Mouse (Mus musculus): Measurements from ENCODE around the gene Lfng. TPM values are rescaled to one million over a fixed set of nuclear protein-coding genes. Genes with fewer than 3 reads are reported as not detected.
A peak's percentile ranks its signal among the peaks of the same experiment; 100 is the strongest.

Gene Lfng
- polyA plus RNA-seq, 1 experiment from 2014 or later: 38.9 TPM

- peaks cover 43% of the 10 kb centered on the region for H3K4me1 ChIP-seq (ENCODE audit: insufficient read depth, low read length)
- no peaks in the 10 kb centered on the region for H3K27me3 ChIP-seq (ENCODE audit: insufficient read depth, low read length)
- no peaks in the 10 kb centered on the region for H3K9me3 ChIP-seq (ENCODE audit: low read length)
- H3K36me3 ChIP-seq (ENCODE audit: insufficient read depth, low read length): peaks cover 3% of the 10 kb centered on the region
- 5% methylated on average over 24 of the region's 26 CpGs for WGBS
- peak overlapping the region; percentile 72 for H3K9ac ChIP-seq (replicated peaks; ENCODE audit: low read length)
- H3K27ac ChIP-seq (ENCODE audit: low read length): peak overlapping the region; percentile 61; the same call in 1 of the 2 replicates
- peak overlapping the region; percentile 88 for H3K4me3 ChIP-seq (ENCODE audit: low read length)
- H3K4me2 ChIP-seq (replicated peaks; ENCODE audit: low read depth, low read length): peak overlapping the region; percentile 75
- peak; percentile 95 for ATAC-seq (ENCODE audit: low FRiP score, low TSS enrichment)
Observed at GRCm38 (mm10) chr5:140649101-140649667, 42.1 kb downstream of the Lfng start.

- no peaks in the 10 kb centered on the region for H3K27me3 ChIP-seq (ENCODE audit: insufficient read depth, low read length)
- H3K4me3 ChIP-seq (ENCODE audit: low read length): no peak overlapping the region
- peaks cover 39% of the 10 kb centered on the region for H3K4me1 ChIP-seq (ENCODE audit: insufficient read depth, low read length)
- no peaks in the 10 kb centered on the region for H3K9me3 ChIP-seq (ENCODE audit: low read length)
- H3K36me3 ChIP-seq (ENCODE audit: insufficient read depth, low read length): no peaks in the 10 kb centered on the region
- WGBS: 58% methylated on average over 7 of the region's 7 CpGs
- H3K4me2 ChIP-seq (replicated peaks; ENCODE audit: low read depth, low read length): peak overlapping the region; percentile 75; the same call in 1 of the 2 replicates
- ATAC-seq (ENCODE audit: low FRiP score, low TSS enrichment): no peak
- peak overlapping the region; percentile 72; the same call in 1 of the 2 replicates for H3K9ac ChIP-seq (replicated peaks; ENCODE audit: low read length)
- H3K27ac ChIP-seq (ENCODE audit: low read length): no peak overlapping the region
Observed at GRCm38 (mm10) chr5:140649881-140650414, 42.8 kb downstream of the Lfng start.

GRCm38 (mm10) chr5:140651231-140651630 is 44.1 kb downstream of the Lfng start:
- Histone ChIP-seq H3K27me3 (ENCODE audit: insufficient read depth, low read length) (no peaks in the 10 kb centered on the region), H3K27ac (ENCODE audit: low read length) (no peak overlapping the region), H3K4me3 (ENCODE audit: low read length) (no peak overlapping the region), H3K9me3 (ENCODE audit: low read length) (no peaks in the 10 kb centered on the region), H3K36me3 (ENCODE audit: insufficient read depth, low read length) (no peaks in the 10 kb centered on the region), H3K9ac (replicated peaks; ENCODE audit: low read length) (no peak overlapping the region), H3K4me2 (replicated peaks; ENCODE audit: low read depth, low read length) (no peak overlapping the region), H3K4me1 (ENCODE audit: insufficient read depth, low read length) (peaks cover 29% of the 10 kb centered on the region)
- no peak for ATAC-seq (ENCODE audit: low FRiP score, low TSS enrichment)
- 82% methylated on average over 11 of the region's 11 CpGs for WGBS

GRCm38 (mm10) chr5:140652587-140652986 is 45.5 kb downstream of the Lfng start:
- Histone ChIP-seq H3K27me3 (ENCODE audit: insufficient read depth, low read length) (no peaks in the 10 kb centered on the region), H3K9me3 (ENCODE audit: low read length) (no peaks in the 10 kb centered on the region), H3K4me2 (replicated peaks; ENCODE audit: low read depth, low read length) (no peak overlapping the region), H3K4me1 (ENCODE audit: insufficient read depth, low read length) (peaks cover 16% of the 10 kb centered on the region), H3K9ac (replicated peaks; ENCODE audit: low read length) (no peak overlapping the region), H3K36me3 (ENCODE audit: insufficient read depth, low read length) (no peaks in the 10 kb centered on the region), H3K27ac (ENCODE audit: low read length) (no peak overlapping the region), H3K4me3 (ENCODE audit: low read length) (no peak overlapping the region)
- 57% methylated on average over 7 of the region's 7 CpGs for WGBS
- no peak for ATAC-seq (ENCODE audit: low FRiP score, low TSS enrichment)

- H3K4me2 ChIP-seq (replicated peaks; ENCODE audit: low read depth, low read length): no peak overlapping the region
- H3K4me3 ChIP-seq (ENCODE audit: low read length): no peak overlapping the region
- H3K4me1 ChIP-seq (ENCODE audit: insufficient read depth, low read length): peaks cover 9% of the 10 kb centered on the region
- H3K27ac ChIP-seq (ENCODE audit: low read length): no peak overlapping the region
- H3K9me3 ChIP-seq (ENCODE audit: low read length): no peaks in the 10 kb centered on the region
- no peaks in the 10 kb centered on the region for H3K36me3 ChIP-seq (ENCODE audit: insufficient read depth, low read length)
- WGBS: 66% methylated on average over 15 of the region's 15 CpGs
- no peak overlapping the region for H3K9ac ChIP-seq (replicated peaks; ENCODE audit: low read length)
- ATAC-seq (ENCODE audit: low FRiP score, low TSS enrichment): no peak
- no peaks in the 10 kb centered on the region for H3K27me3 ChIP-seq (ENCODE audit: insufficient read depth, low read length)
Observed at GRCm38 (mm10) chr5:140654096-140654845, 47.2 kb downstream of the Lfng start.

- no peaks in the 10 kb centered on the region for H3K9me3 ChIP-seq (ENCODE audit: low read length)
- no peak overlapping the region for H3K4me3 ChIP-seq (ENCODE audit: low read length)
- ATAC-seq (ENCODE audit: low FRiP score, low TSS enrichment): no peak
- H3K27ac ChIP-seq (ENCODE audit: low read length): no peak overlapping the region
- no peak overlapping the region for H3K4me2 ChIP-seq (replicated peaks; ENCODE audit: low read depth, low read length)
- no peaks in the 10 kb centered on the region for H3K27me3 ChIP-seq (ENCODE audit: insufficient read depth, low read length)
- whole genome bisulfite sequencing: 42% methylated on average over 16 of the region's 16 CpGs
- 0 out of 2 replicates have a peak overlapping the region, but pooled peaks have one; percentile 2 for H3K9ac ChIP-seq (replicated peaks; ENCODE audit: low read length)
- H3K36me3 ChIP-seq (ENCODE audit: insufficient read depth, low read length): no peaks in the 10 kb centered on the region
- H3K4me1 ChIP-seq (ENCODE audit: insufficient read depth, low read length): peaks cover 20% of the 10 kb centered on the region
Observed at GRCm38 (mm10) chr5:140659607-140660272, 52.6 kb downstream of the Lfng start.

- Histone ChIP-seq H3K4me3 (ENCODE audit: low read length) (no peak overlapping the region), H3K27ac (ENCODE audit: low read length) (no peak overlapping the region), H3K4me2 (replicated peaks; ENCODE audit: low read depth, low read length) (no peak overlapping the region), H3K4me1 (ENCODE audit: insufficient read depth, low read length) (peaks cover 20% of the 10 kb centered on the region), H3K36me3 (ENCODE audit: insufficient read depth, low read length) (peaks cover under 1% of the 10 kb centered on the region; the same call in 1 of the 2 replicates), H3K9me3 (ENCODE audit: low read length) (no peaks in the 10 kb centered on the region), H3K9ac (replicated peaks; ENCODE audit: low read length) (no peak overlapping the region), H3K27me3 (ENCODE audit: insufficient read depth, low read length) (no peaks in the 10 kb centered on the region)
- no peak for ATAC-seq (ENCODE audit: low FRiP score, low TSS enrichment)
- 37% methylated on average over 1 of the region's 1 CpGs for WGBS
Observed at GRCm38 (mm10) chr5:140660398-140660797, 53.3 kb downstream of the Lfng start.

- Histone ChIP-seq H3K4me3 (ENCODE audit: low read length) (no peak overlapping the region), H3K9me3 (ENCODE audit: low read length) (no peaks in the 10 kb centered on the region), H3K4me2 (replicated peaks; ENCODE audit: low read depth, low read length) (no peak overlapping the region), H3K27me3 (ENCODE audit: insufficient read depth, low read length) (no peaks in the 10 kb centered on the region), H3K9ac (replicated peaks; ENCODE audit: low read length) (no peak overlapping the region), H3K36me3 (ENCODE audit: insufficient read depth, low read length) (peaks cover 6% of the 10 kb centered on the region; the same call in 1 of the 2 replicates), H3K4me1 (ENCODE audit: insufficient read depth, low read length) (peaks cover 20% of the 10 kb centered on the region), H3K27ac (ENCODE audit: low read length) (no peak overlapping the region)
- no peak for ATAC-seq (ENCODE audit: low FRiP score, low TSS enrichment)
- 52% methylated on average over 8 of the region's 8 CpGs for WGBS
Observed at GRCm38 (mm10) chr5:140661427-140661826, 54.3 kb downstream of the Lfng start.

- Histone ChIP-seq H3K4me3 (ENCODE audit: low read length) (no peak overlapping the region), H3K9me3 (ENCODE audit: low read length) (no peaks in the 10 kb centered on the region), H3K27me3 (ENCODE audit: insufficient read depth, low read length) (no peaks in the 10 kb centered on the region), H3K27ac (ENCODE audit: low read length) (no peak overlapping the region), H3K4me1 (ENCODE audit: insufficient read depth, low read length) (peaks cover 20% of the 10 kb centered on the region), H3K4me2 (replicated peaks; ENCODE audit: low read depth, low read length) (no peak overlapping the region), H3K9ac (replicated peaks; ENCODE audit: low read length) (no peak overlapping the region), H3K36me3 (ENCODE audit: insufficient read depth, low read length) (peaks cover 6% of the 10 kb centered on the region; the same call in 1 of the 2 replicates)
- WGBS: 66% methylated on average over 12 of the region's 12 CpGs
- no peak for ATAC-seq (ENCODE audit: low FRiP score, low TSS enrichment)
Observed at GRCm38 (mm10) chr5:140661875-140662643, 54.9 kb downstream of the Lfng start.
